Mouse (Mus musculus) limb, embryonic 15.5 days (tissue): ENCODE measurements around the gene Rbm7. TPM values are rescaled to one million over a fixed set of nuclear protein-coding genes. Genes with fewer than 3 reads are reported as not detected.
"Not testable (repeated sequence)": the region's sequence is repeated elsewhere in the genome, so short reads cannot be mapped to it uniquely, and the experiment has no call there.

Experiments
- ATAC-seq: fragments of 200-750 bp; cut with Nextera tagmentation; 2 replicates; pipeline ENCODE4 v1.8.0; 2017; ENCODE audit warnings: low read depth, moderate TSS enrichment; ENCODE audit not compliant: insufficient number of reproducible peaks, low FRiP score, low TSS enrichment
- H3K27ac ChIP-seq: fragments of 300-500 bp; sonication (generic); 2 replicates; pipeline ENCODE4 v1.5.1; 2015; ENCODE audit warnings: moderate library complexity, mild to moderate bottlenecking, inconsistent platforms
- H3K27me3 ChIP-seq: fragments of 300-500 bp; sonication (generic); 2 replicates; pipeline ENCODE4 v1.6.1; 2015; ENCODE audit warnings: inconsistent platforms
- H3K36me3 ChIP-seq: fragments of 300-500 bp; sonication (generic); 2 replicates; pipeline ENCODE4 v1.6.1; 2015; ENCODE audit warnings: inconsistent platforms
- H3K4me1 ChIP-seq: fragments of 300-500 bp; sonication (generic); 2 replicates; pipeline ENCODE4 v1.6.1; 2015; ENCODE audit warnings: inconsistent platforms
- H3K4me2 ChIP-seq: fragments of 300-500 bp; sonication (generic); 2 replicates; pipeline ENCODE4 v1.6.1; 2015; ENCODE audit warnings: mild to moderate bottlenecking, inconsistent platforms
- H3K4me3 ChIP-seq: fragments of 300-500 bp; sonication (generic); 2 replicates; pipeline ENCODE4 v1.5.1; 2015; ENCODE audit warnings: mild to moderate bottlenecking, inconsistent platforms
- H3K9ac ChIP-seq: fragments of 300-500 bp; sonication (generic); 2 replicates; pipeline ENCODE4 v1.6.1; 2015; ENCODE audit warnings: inconsistent platforms
- H3K9me3 ChIP-seq: fragments of 300-500 bp; sonication (generic); 2 replicates; pipeline ENCODE4 v1.6.1; 2016; ENCODE audit warnings: inconsistent platforms
- WGBS: fragments of 180-500 bp; shearing (Covaris S2); methylation state at CpG from one replicate; pipeline ENCODE4 v1.1.7; 2015; 5-methylcytosine and 5-hydroxymethylcytosine counted together
- polyA plus RNA-seq: library from polyadenylated mRNA; unstranded; fragments of >200 nt; fragmentation: Nextera tagmentation; extraction: Ambion mirVana; gene quantifications from 2 replicates; pipeline ENCODE4 v1.2.1, GENCODE M21; 2015

Rbm7 gene
- polyA plus RNA-seq, 1 experiment from 2014 or later: 123 TPM

DNA sequence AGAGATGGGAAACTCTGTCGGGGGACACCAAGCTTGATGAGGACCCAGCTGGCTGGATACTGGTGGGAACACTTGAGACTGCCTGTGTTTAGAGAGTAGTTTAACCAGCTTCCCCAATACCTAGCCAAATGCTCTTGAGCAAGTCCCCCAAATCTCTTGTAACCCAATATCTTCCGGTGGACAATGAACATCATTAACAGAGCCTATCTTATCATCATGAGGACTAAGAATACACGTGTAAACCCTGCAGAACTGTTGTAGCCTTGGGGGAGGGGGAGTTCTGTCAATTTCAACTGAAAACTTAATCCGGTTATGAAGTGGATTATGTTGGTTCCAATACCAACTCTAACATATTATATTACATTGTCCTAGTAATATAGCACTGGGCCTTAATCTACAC is 16.3 kb downstream of the Rbm7 start:
- H3K4me3 ChIP-seq: no peak overlapping the region
- H3K36me3 ChIP-seq: peaks cover 27% of the 10 kb centered on the region
- H3K27ac ChIP-seq: no peak overlapping the region
- H3K4me1 ChIP-seq: peaks cover 15% of the 10 kb centered on the region
- WGBS: 93% methylated on average over 4 of the region's 4 CpGs
- no peak overlapping the region for H3K4me2 ChIP-seq
- H3K27me3 ChIP-seq: no peaks in the 10 kb centered on the region
- H3K9me3 ChIP-seq: no peaks in the 10 kb centered on the region
- H3K9ac ChIP-seq: no peak overlapping the region
- ATAC-seq: no peak

DNA sequence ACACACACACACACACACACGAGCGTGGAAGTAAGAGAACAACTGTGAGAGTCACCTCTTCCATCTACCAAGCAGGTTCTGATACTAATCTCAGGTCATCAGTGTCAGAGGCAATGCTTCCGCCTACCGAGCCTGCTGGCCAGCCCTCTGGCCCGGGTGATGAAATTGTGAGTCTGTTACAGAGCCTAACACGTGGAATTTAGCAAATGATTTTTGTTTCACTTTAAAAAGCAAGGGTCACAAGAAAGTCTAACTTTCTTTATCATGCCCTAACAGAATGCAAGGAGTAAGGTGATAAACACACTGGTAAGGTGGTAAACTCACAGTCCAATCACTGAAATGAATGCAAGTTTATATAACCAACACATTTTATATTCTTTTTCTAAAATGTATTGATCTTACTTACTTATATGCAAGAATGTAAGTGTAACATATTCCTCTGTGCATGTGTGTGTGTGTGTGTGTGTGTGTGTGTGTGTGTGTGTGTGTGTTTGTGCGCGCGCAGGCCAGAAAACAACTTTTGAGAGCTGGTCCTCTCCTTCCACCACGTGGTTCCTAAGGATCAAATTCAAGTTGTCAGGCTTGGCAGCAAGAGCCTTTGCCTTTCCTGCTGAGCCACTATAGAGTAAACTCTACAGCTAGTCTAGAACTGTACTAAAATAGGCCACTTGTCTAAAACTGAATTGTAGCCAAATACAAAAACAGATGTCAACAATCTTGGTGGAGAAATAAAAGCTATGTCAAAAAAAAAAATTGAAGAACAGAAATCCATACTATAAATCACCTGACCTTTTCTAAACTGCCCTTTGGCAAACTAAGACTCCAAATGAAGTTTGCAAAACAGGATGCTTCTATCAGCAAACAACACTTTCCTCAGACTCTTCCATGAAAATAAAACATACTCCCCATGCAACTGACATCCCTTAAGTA is 18.6 kb downstream of the Rbm7 start:
- Histone ChIP-seq H3K4me1 (peaks cover 12% of the 10 kb centered on the region), H3K9me3 (no peaks in the 10 kb centered on the region), H3K9ac (no peak overlapping the region), H3K27ac (no peak overlapping the region), H3K36me3 (peaks cover 43% of the 10 kb centered on the region), H3K27me3 (no peaks in the 10 kb centered on the region), H3K4me3 (no peak overlapping the region), H3K4me2 (no peak overlapping the region)
- WGBS: 88% methylated on average over 10 of the region's 10 CpGs
- ATAC-seq: no peak

DNA sequence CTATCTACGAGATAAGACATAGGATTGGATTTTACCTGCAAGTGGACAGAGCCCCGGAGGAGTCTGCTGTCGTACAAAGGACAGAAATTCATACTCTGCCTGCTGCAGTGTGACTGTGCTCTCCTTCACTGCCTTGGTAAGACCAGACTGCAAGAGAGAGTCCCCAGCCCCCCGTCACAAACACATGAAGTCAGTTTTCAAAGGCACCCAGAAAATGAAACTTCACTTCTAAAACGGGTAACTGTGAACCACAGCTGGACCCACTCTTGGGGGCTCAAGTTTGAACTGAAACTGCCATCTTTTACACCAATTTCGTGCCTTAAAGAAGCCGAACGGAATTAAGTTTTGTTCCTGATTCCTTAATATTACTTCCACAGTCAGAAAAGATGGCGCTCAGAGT is 20.7 kb downstream of the Rbm7 start:
- Histone ChIP-seq H3K4me3 (no peak overlapping the region), H3K36me3 (peaks cover 59% of the 10 kb centered on the region), H3K27ac (no peak overlapping the region), H3K4me2 (no peak overlapping the region), H3K9ac (no peak overlapping the region), H3K9me3 (no peaks in the 10 kb centered on the region), H3K4me1 (peaks cover 1% of the 10 kb centered on the region), H3K27me3 (no peaks in the 10 kb centered on the region)
- 94% methylated on average over 9 of the region's 9 CpGs for WGBS
- no peak for ATAC-seq

DNA sequence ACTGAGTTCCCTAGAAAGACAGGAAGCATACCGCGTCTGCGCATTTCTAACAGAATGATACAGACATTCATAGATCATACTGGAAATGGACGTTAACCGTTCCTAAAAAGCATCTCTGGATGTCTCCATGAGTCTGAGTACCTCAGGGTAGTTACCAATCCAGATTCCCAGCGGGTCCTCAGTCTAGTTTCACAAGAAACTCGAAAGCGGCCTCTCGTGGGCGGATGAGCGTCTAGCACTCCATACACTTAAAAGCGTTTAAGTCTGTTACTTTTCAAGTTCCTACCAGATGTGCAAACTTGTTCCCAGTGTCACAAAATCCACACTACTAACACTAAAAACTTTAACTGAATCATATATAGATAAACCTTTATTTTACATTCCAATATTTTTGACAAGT is 22.0 kb downstream of the Rbm7 start:
- H3K9me3 ChIP-seq: no peaks in the 10 kb centered on the region
- H3K4me2 ChIP-seq: no peak overlapping the region
- H3K27me3 ChIP-seq: no peaks in the 10 kb centered on the region
- H3K36me3 ChIP-seq: peaks cover 66% of the 10 kb centered on the region
- H3K4me1 ChIP-seq: no peaks in the 10 kb centered on the region
- H3K27ac ChIP-seq: no peak overlapping the region
- no peak for ATAC-seq
- no peak overlapping the region for H3K9ac ChIP-seq
- no peak overlapping the region for H3K4me3 ChIP-seq
- 93% methylated on average over 12 of the region's 12 CpGs for WGBS

DNA sequence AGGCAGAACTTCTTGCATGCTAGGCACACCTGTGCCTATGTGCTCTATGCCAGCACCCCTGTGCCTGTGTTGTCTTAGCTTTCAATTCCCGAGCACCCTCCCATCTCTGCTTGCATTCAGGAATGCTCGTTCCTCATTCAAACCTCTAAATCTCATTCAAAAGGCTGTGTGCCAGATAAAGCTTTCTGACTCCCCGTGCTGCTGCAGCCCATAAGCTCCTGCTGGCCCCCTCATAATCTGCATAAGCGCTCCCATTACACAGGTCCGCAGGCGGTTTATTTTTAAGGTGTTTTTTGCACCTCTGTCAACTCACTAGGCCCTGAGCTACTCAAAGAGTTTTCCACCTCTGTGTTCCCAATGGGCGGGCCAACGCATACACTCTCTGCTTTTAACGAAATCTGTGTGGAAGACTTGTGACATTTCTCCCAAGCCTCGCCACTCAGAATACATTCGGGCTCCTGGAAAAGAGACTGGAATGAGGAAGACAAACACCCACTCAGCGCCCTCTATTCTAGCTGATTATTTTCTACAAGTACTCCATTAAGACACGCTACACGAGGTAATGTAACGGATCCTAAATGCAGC is 22.6 kb downstream of the Rbm7 start:
- Histone ChIP-seq H3K9me3 (no peaks in the 10 kb centered on the region), H3K27ac (no peak overlapping the region), H3K36me3 (peaks cover 70% of the 10 kb centered on the region), H3K27me3 (no peaks in the 10 kb centered on the region), H3K4me1 (no peaks in the 10 kb centered on the region), H3K4me3 (no peak overlapping the region), H3K9ac (no peak overlapping the region), H3K4me2 (no peak overlapping the region)
- ATAC-seq: no peak
- 91% methylated on average over 15 of the region's 15 CpGs for WGBS

DNA sequence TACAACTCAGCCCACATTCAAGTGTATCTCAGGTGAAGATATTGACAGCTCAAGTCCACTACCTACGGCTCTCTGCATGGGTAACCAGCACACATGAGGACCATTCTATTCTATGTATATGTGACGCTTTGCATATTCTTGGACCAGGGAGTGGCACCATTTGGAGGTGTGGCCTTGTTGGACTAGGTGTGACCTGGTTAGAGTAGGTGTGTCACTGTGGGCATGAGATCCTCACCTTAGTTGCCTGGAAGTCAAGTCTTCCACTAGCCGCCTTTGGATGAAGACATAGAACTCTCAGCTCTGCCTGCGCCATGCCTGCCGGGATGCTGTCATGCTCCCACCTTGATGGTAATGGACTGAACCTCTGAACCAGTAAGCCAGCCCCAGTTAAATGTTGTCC is 27.6 kb downstream of the Rbm7 start:
- not testable (repeated sequence) for H3K4me1 ChIP-seq, ATAC-seq, H3K27ac ChIP-seq, H3K27me3 ChIP-seq, H3K4me2 ChIP-seq, H3K9ac ChIP-seq, H3K4me3 ChIP-seq, H3K9me3 ChIP-seq
- WGBS: 97% methylated on average over 5 of the region's 5 CpGs
- H3K36me3 ChIP-seq: peaks cover 61% of the 10 kb centered on the region

DNA sequence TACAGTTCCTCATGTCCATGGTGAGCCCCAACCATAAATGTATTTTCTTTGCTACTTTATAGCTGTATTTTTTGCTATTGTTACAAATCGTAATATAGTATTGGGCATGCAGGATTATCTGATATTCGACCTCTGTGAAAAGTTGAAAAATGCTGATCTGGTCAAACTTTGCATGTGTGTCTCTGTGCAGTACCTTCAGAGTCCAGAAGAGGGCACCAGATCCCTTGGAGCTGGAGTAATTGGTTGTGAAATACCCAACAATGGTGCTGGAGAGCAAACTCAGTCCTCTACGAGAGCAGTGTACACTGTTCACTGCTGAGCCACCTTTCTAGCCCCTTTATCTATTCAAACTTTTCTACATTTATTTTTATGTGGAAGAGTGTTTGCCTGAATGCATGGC is 28.3 kb downstream of the Rbm7 start:
- no peak for ATAC-seq
- Histone ChIP-seq H3K4me2 (no peak overlapping the region), H3K36me3 (peaks cover 56% of the 10 kb centered on the region), H3K9ac (no peak overlapping the region), H3K4me3 (no peak overlapping the region), H3K27me3 (no peaks in the 10 kb centered on the region), H3K9me3 (no peaks in the 10 kb centered on the region), H3K4me1 (no peaks in the 10 kb centered on the region), H3K27ac (no peak overlapping the region)
- WGBS: 65% methylated on average over 3 of the region's 3 CpGs

DNA sequence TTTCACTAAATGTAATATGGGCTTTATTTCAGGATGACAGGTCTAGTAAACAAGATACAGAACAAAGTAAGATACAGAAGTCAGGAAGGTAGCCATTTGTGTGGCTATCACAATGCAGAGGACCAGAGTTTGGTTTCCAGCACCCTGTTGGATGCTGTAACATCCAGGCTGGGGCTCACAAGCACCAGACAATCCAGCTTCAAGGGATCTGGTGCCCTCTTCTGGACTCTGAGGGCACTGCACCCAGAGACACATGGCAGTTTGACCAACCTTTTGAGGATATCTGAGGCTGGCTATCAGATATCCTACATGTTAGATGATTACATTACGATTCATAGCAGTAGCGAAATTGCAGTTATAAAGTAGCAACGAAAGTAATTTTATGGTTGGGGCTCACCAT is 29.4 kb downstream of the Rbm7 start:
- Histone ChIP-seq H3K9ac (no peak overlapping the region), H3K27ac (no peak overlapping the region), H3K36me3 (peaks cover 44% of the 10 kb centered on the region), H3K4me1 (no peaks in the 10 kb centered on the region), H3K4me2 (no peak overlapping the region), H3K27me3 (no peaks in the 10 kb centered on the region), H3K9me3 (no peaks in the 10 kb centered on the region), H3K4me3 (no peak overlapping the region)
- ATAC-seq: no peak
- WGBS: 94% methylated on average over 3 of the region's 3 CpGs

DNA sequence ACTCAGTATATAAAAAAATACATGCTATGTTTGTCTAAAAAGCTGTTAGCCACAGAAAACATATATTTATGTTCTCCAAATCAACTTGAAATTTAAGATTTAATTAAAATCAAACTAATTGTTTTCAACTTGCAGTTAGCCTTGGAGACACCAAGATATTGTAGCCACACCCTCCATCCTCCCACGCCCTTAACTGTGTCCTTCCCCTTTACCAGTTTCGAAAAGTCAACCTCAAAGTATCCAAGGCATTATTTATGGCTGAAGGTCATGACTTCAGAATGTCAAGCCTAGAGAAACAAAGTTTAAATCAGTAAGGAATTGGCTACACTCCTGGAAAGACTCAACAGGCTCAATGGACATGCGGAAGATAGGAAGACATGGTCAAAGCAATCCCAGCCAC is 33.6 kb downstream of the Rbm7 start:
- peaks cover 11% of the 10 kb centered on the region for H3K36me3 ChIP-seq
- no peak overlapping the region for H3K4me2 ChIP-seq
- no peaks in the 10 kb centered on the region for H3K9me3 ChIP-seq
- no peak overlapping the region for H3K9ac ChIP-seq
- H3K4me1 ChIP-seq: no peaks in the 10 kb centered on the region
- H3K27me3 ChIP-seq: no peaks in the 10 kb centered on the region
- 81% methylated on average over 3 of the region's 3 CpGs for WGBS
- ATAC-seq: no peak
- no peak overlapping the region for H3K4me3 ChIP-seq
- H3K27ac ChIP-seq: no peak overlapping the region

DNA sequence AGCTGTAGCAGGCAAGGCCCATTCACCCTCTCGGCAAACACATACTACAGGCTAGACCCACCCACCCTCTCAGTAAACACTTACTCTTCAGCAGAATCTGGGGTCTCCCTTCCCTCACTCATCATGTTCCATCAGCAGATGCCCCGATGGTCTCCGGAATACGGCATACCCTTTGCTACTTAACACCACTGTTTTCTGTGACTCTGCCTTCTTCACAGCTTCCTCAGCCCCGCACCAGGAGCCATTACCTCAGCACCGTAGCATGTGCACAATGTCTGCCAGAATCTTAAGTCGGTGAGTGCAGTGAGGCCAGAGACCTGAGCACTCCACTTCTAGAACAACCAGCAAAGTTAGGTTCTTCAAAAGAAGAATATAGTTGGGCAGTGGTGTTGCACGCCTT is 34.4 kb downstream of the Rbm7 start:
- peaks cover 3% of the 10 kb centered on the region for H3K36me3 ChIP-seq
- H3K4me1 ChIP-seq: no peaks in the 10 kb centered on the region
- 89% methylated on average over 8 of the region's 8 CpGs for WGBS
- no peak overlapping the region for H3K4me3 ChIP-seq
- no peak for ATAC-seq
- H3K27ac ChIP-seq: no peak overlapping the region
- H3K9me3 ChIP-seq: no peaks in the 10 kb centered on the region
- no peak overlapping the region for H3K4me2 ChIP-seq
- no peak overlapping the region for H3K9ac ChIP-seq
- H3K27me3 ChIP-seq: no peaks in the 10 kb centered on the region

DNA sequence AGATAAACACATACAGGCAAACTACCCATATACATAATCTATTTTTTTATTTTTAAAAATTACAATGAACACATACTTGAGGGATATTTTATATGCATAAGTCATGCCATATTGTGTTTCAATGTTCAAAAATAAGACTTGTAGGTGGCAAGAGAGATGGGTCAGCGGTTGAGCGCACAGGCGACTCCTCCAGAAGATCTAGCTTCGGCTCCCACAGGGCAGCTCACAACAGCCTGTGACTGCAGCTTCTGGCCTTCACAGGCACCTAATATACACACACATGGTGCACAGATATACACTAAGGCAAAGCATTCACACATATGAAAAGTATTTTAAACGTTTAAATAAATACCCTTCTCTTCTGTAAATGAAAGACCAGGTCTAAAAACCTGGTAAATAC is 35.7 kb downstream of the Rbm7 start:
- H3K27me3 ChIP-seq: no peaks in the 10 kb centered on the region
- H3K27ac ChIP-seq: no peak overlapping the region
- no peaks in the 10 kb centered on the region for H3K4me1 ChIP-seq
- no peak overlapping the region for H3K4me2 ChIP-seq
- no peak for ATAC-seq
- no peak overlapping the region for H3K9ac ChIP-seq
- H3K36me3 ChIP-seq: no peaks in the 10 kb centered on the region
- H3K9me3 ChIP-seq: no peaks in the 10 kb centered on the region
- H3K4me3 ChIP-seq: no peak overlapping the region
- WGBS: 86% methylated on average over 5 of the region's 5 CpGs

DNA sequence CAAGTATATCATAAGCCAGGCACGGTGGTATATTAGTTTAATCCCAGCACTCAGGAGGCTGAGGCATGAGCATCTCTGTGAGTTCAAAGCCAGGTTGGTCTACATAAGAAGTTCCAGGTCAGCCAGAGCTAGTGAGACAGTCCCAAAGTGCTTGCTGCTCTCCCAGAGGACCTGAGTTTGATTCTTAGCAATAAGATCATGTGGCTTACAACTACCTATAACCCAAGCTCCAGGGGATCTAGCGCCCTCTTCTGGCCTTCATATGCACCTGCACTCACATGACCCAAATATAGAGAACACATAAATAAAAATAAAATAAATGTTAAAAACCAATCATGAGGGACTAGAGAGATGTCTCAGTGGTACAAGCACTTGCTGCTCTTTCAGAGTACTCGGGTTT is 36.2 kb downstream of the Rbm7 start:
- Histone ChIP-seq H3K4me3 (no peak overlapping the region), H3K27me3 (no peaks in the 10 kb centered on the region), H3K27ac (no peak overlapping the region), H3K9ac (no peak overlapping the region), H3K4me2 (no peak overlapping the region), H3K9me3 (no peaks in the 10 kb centered on the region), H3K36me3 (no peaks in the 10 kb centered on the region), H3K4me1 (no peaks in the 10 kb centered on the region)
- 68% methylated on average over 3 of the region's 3 CpGs for WGBS
- no peak for ATAC-seq
